ENCODE assay signal across 10 mouse cellular contexts in the genomic region with DNA sequence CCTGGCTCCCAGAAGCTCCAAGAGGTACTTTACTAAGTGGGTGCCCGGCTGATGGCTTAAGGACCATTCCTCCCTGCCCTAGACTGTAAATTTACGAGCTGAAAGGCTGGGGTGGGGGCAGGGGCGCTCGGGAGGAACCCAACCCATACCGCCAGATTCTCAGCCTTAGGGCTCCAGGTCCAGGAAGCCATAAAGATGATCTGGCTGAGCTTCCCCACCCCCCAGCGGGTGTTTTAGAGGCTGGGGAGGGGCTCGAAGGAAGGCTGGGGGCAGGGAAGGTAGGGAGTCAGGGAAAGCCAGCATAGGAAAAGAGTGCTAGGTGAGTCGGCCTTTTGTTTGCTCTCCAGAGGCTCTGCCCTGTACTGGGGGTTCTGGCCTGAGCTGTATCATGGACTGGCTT. TPM values are rescaled to one million over a fixed set of nuclear protein-coding genes. Genes with fewer than 3 reads are reported as not detected.
DNase-seq lines count a peak whose midpoint lies in the region; ATAC-seq and TF ChIP-seq lines count a peak whose summit lies in the region.
"Had no signal": no experiment of that assay in that cellular context is flagged by ENCODE, and none has a peak within 500 bp of the region (broad histone marks: within the 10 kb centered on the region; RNA-seq: fewer than 3 reads in every experiment).

No protein-coding gene starts in this region.

- peaks cover 98% of the 10 kb centered on the region for H3K4me1 ChIP-seq in heart, embryonic 11.5 days (ENCODE audit: control insufficient read depth, insufficient read depth, low read length)
- peaks cover 38% of the 10 kb centered on the region for H3K4me1 ChIP-seq in liver, embryonic 11.5 days (replicated peaks; ENCODE audit: control insufficient read depth, insufficient read depth, low read length)
- H3K4me1 ChIP-seq in liver, postnatal 0 days (ENCODE audit: insufficient read depth), result peaks cover 9% of the 10 kb centered on the region; the same call in 1 of the 2 replicates
- peaks cover 12 to 60% of the 10 kb centered on the region in 2 experiments for H3K4me1 ChIP-seq in ES-E14 (ENCODE audit: control insufficient read depth in 2 of 2, insufficient read depth in 2 of 2, low read length in 2 of 2, poor library complexity in 1 of 2)
- peaks cover 89% of the 10 kb centered on the region for H3K4me1 ChIP-seq in limb, embryonic 11.5 days (ENCODE audit: control insufficient read depth, insufficient read depth, low read length)

- no peak for DNase-seq in heart, adult 18-20 months
- no peak for DNase-seq in liver, embryonic 11.5 days (ENCODE audit: low spot score)
- DNase-seq in liver, postnatal 0 days, result no peak
- no peak for DNase-seq in ES-E14 (ENCODE audit: low read depth, low spot score)
- DNase-seq in limb, embryonic 11.5 days (ENCODE audit: low spot score), result peak; percentile 80
- DNase-seq in cerebellum, postnatal 25 days, result no peak
- DNase-seq in cerebellum, adult 8-10 months, result no peak
- DNase-seq: right cerebral cortex, postnatal 25 days had no signal

- no peaks in the 10 kb centered on the region for H3K36me3 ChIP-seq in heart, embryonic 11.5 days (ENCODE audit: control insufficient read depth, insufficient read depth, low read length)
- H3K36me3 ChIP-seq in liver, embryonic 11.5 days (ENCODE audit: control insufficient read depth, insufficient read depth, low read length), result no peaks in the 10 kb centered on the region
- H3K36me3 ChIP-seq in liver, postnatal 0 days (replicated peaks; ENCODE audit: insufficient read depth, low read length), result no peaks in the 10 kb centered on the region
- H3K36me3 ChIP-seq in ES-E14 (ENCODE audit: control insufficient read depth, insufficient read depth, low read length, poor library complexity, severe bottlenecking), result no peaks in the 10 kb centered on the region
- H3K36me3 ChIP-seq in limb, embryonic 11.5 days (ENCODE audit: control insufficient read depth, insufficient read depth, low read length), result no peaks in the 10 kb centered on the region

- TF ChIP-seq EP300 in liver, postnatal 0 days (IDR thresholded peaks at IDR 0.05; ENCODE audit: low read depth), result no peak

- ATAC-seq in heart, embryonic 11.5 days (replicated peaks; ENCODE audit: insufficient number of reproducible peaks, low FRiP score, low TSS enrichment), result no peak
- ATAC-seq in liver, embryonic 11.5 days (replicated peaks; ENCODE audit: low FRiP score), result no peak
- no peak for ATAC-seq in liver, postnatal 0 days
- peak; percentile 45 for ATAC-seq in limb, embryonic 11.5 days (ENCODE audit: insufficient number of reproducible peaks, low FRiP score, low TSS enrichment, low read depth)
- ATAC-seq: activated CD4-positive, CD25-positive, alpha-beta regulatory T cell, adult 4 months had no signal

- no peaks in the 10 kb centered on the region for H3K27me3 ChIP-seq in heart, embryonic 11.5 days (ENCODE audit: control insufficient read depth, insufficient read depth, low read length)
- H3K27me3 ChIP-seq in liver, embryonic 11.5 days (replicated peaks; ENCODE audit: control insufficient read depth, insufficient read depth, low read length), result peaks cover 42% of the 10 kb centered on the region
- H3K27me3 ChIP-seq in liver, postnatal 0 days (ENCODE audit: insufficient read depth, low read length), result peaks cover 20% of the 10 kb centered on the region
- no peaks in the 10 kb centered on the region for H3K27me3 ChIP-seq in limb, embryonic 11.5 days (ENCODE audit: control insufficient read depth, insufficient read depth, low read length)

- in situ Hi-C loops in ES-E14 (cut with MboI; ENCODE audit: low sequenced_read_pairs in 2 of 2, unreplicated experiment in 2 of 2), result no loop called here

- H3K27ac ChIP-seq in heart, embryonic 11.5 days (ENCODE audit: low read depth, low read length), result peak overlapping the region; percentile 100
- peak overlapping the region; percentile 77; the same call in 1 of the 2 replicates for H3K27ac ChIP-seq in liver, embryonic 11.5 days (ENCODE audit: low read depth, low read length)
- H3K27ac ChIP-seq in liver, postnatal 0 days (ENCODE audit: low read depth), result no peak overlapping the region
- peak overlapping the region; percentile 78 for H3K27ac ChIP-seq in ES-E14 (ENCODE audit: insufficient read depth, low read depth, low read length, poor library complexity, severe bottlenecking)
- H3K27ac ChIP-seq in limb, embryonic 11.5 days (replicated peaks; ENCODE audit: low read depth, low read length), result peak overlapping the region; percentile 93

- under 1% methylated on average over 8 of the region's 8 CpGs for WGBS in heart, embryonic 11.5 days (ENCODE audit: insufficient replicate concordance)
- 6% methylated on average over 8 of the region's 8 CpGs for WGBS in liver, embryonic 11.5 days
- 15% methylated on average over 8 of the region's 8 CpGs for WGBS in liver, postnatal 0 days (ENCODE audit: insufficient replicate concordance)
- 2% methylated on average over 8 of the region's 8 CpGs for WGBS in limb, embryonic 11.5 days

- no peak overlapping the region for H3K4me3 ChIP-seq in heart, embryonic 11.5 days (ENCODE audit: low read depth, low read length)
- no peak overlapping the region for H3K4me3 ChIP-seq in liver, embryonic 11.5 days (ENCODE audit: low read depth, low read length)
- H3K4me3 ChIP-seq in liver, postnatal 0 days (ENCODE audit: low read depth, low read length), result no peak overlapping the region
- no peak overlapping the region for H3K4me3 ChIP-seq in ES-E14 (ENCODE audit: insufficient read depth in 1 of 2, low read depth in 1 of 2, low read length in 2 of 2, poor library complexity in 1 of 2, severe bottlenecking in 1 of 2)
- H3K4me3 ChIP-seq in limb, embryonic 11.5 days (ENCODE audit: low read depth, low read length), result peak overlapping the region; percentile 11; the same call in 1 of the 2 replicates

- no peaks in the 10 kb centered on the region for H3K9me3 ChIP-seq in heart, embryonic 11.5 days (replicated peaks; ENCODE audit: control insufficient read depth, low read length)
- H3K9me3 ChIP-seq in liver, embryonic 11.5 days (ENCODE audit: control insufficient read depth, low read length), result no peaks in the 10 kb centered on the region
- H3K9me3 ChIP-seq in liver, postnatal 0 days (ENCODE audit: low read length), result no peaks in the 10 kb centered on the region
- H3K9me3 ChIP-seq in ES-E14 (ENCODE audit: control insufficient read depth, insufficient read depth, low read depth, low read length), result no peaks in the 10 kb centered on the region
- no peaks in the 10 kb centered on the region for H3K9me3 ChIP-seq in limb, embryonic 11.5 days (ENCODE audit: control insufficient read depth, low read length)

- TF ChIP-seq CTCF in liver, postnatal 0 days (IDR thresholded peaks at IDR 0.05; ENCODE audit: low read depth), result no peak

- peak overlapping the region; percentile 70 for H3K9ac ChIP-seq in heart, embryonic 11.5 days (ENCODE audit: low read depth, low read length)
- H3K9ac ChIP-seq in liver, embryonic 11.5 days (ENCODE audit: low read depth, low read length), result no peak overlapping the region
- H3K9ac ChIP-seq in liver, postnatal 0 days (replicated peaks), result no peak overlapping the region
- peak overlapping the region; percentile 31; the same call in 1 of the 2 replicates for H3K9ac ChIP-seq in ES-E14 (ENCODE audit: insufficient read depth, low read depth, low read length, poor library complexity, severe bottlenecking)
- peak overlapping the region; percentile 52 for H3K9ac ChIP-seq in limb, embryonic 11.5 days (ENCODE audit: low read length)

- H3K4me2 ChIP-seq in heart, embryonic 11.5 days, result peak overlapping the region; percentile 59
- H3K4me2 ChIP-seq in liver, embryonic 11.5 days, result no peak overlapping the region; the same call in 1 of the 2 replicates
- no peak overlapping the region for H3K4me2 ChIP-seq in liver, postnatal 0 days (ENCODE audit: low read depth, low read length)
- H3K4me2 ChIP-seq in limb, embryonic 11.5 days (ENCODE audit: low read depth, severe bottlenecking), result peak overlapping the region; percentile 21

TF ChIP-seq in ES-E14, 5 proteins besides CTCF, POLR2A, EP300 and RAD21:
- TF ChIP-seq ZC3H11A (IDR thresholded peaks at IDR 0.05; ENCODE audit: borderline replicate concordance, low read depth, low read length) (no peak), HCFC1 (IDR thresholded peaks at IDR 0.05; ENCODE audit: borderline replicate concordance, insufficient read depth, low read length) (no peak), MAFK (IDR thresholded peaks at IDR 0.05; ENCODE audit: insufficient read depth, low read depth, low read length) (no peak), CHD2 (IDR thresholded peaks at IDR 0.05; ENCODE audit: low read depth, low read length) (no peak), ZNF384 (IDR thresholded peaks at IDR 0.05; ENCODE audit: low read depth, low read length) (no peak)

RNA-seq across cellular contexts. Expression of a gene that starts 17.8 kb away (rescaled TPM):
- 15.0 and 15.6 TPM in 2 replicates for polyA plus RNA-seq in heart, embryonic 11.5 days (2014; fragmentation: Nextera tagmentation; extraction: Ambion mirVana)
- total RNA-seq in heart, adult 18-20 months (2021), result 10 to 100 TPM in 1 of 2 experiments, 1 to 10 TPM in 1; 8.2 to 10.4 TPM
- 3.2 and 4.2 TPM in 2 replicates for polyA plus RNA-seq in liver, embryonic 11.5 days (2014; fragmentation: Nextera tagmentation; extraction: Ambion mirVana)
- polyA plus RNA-seq in liver, postnatal 0 days (2015; fragmentation: Nextera tagmentation; extraction: Ambion mirVana), result 0.39 and 0.40 TPM in 2 replicates
- 75.5 and 82.0 TPM in 2 replicates for total RNA-seq in ES-E14 (2012; rRNA removed)
- 10.2 and 10.6 TPM in 2 replicates for polyA plus RNA-seq in limb, embryonic 11.5 days (2014; fragmentation: Nextera tagmentation; extraction: Ambion mirVana)
- polyA plus RNA-seq: activated CD4-positive, CD25-positive, alpha-beta regulatory T cell, adult 4 months had no signal

Comparison
In these comparisons a context has a peak if more than half of its experiments do, and no peak if none do; other contexts are left out.
1. H3K4me2 ChIP-seq: peak in heart, embryonic 11.5 days (single experiment) and limb, embryonic 11.5 days (single experiment); none in liver, embryonic 11.5 days (single experiment) and liver, postnatal 0 days (single experiment).
2. H3K9ac ChIP-seq: peak in heart, embryonic 11.5 days (single experiment), ES-E14 (single experiment) and limb, embryonic 11.5 days (single experiment); none in liver, embryonic 11.5 days (single experiment) and liver, postnatal 0 days (single experiment).